Mouse (Mus musculus) kidney, embryonic 16.5 days (tissue): ENCODE results near the gene Ms4a6b. TPM values are rescaled to one million over a fixed set of nuclear protein-coding genes. Genes with fewer than 3 reads are reported as not detected.
"Not testable (repeated sequence)": the region's sequence is repeated elsewhere in the genome, so short reads cannot be mapped to it uniquely, and the experiment has no call there.

Source experiments
- ATAC-seq: fragments of 200-750 bp; cut with Nextera tagmentation; 2 replicates; pipeline ENCODE4 v1.8.0; 2017; ENCODE audit warnings: moderate TSS enrichment; ENCODE audit not compliant: low FRiP score, low TSS enrichment
- H3K27ac ChIP-seq: fragments of 300-500 bp; sonication (generic); 2 replicates; pipeline ENCODE4 v1.5.1; 2014; ENCODE audit warnings: low read length
- H3K27me3 ChIP-seq: fragments of 300-500 bp; sonication (generic); 2 replicates; pipeline ENCODE4 v1.6.1; 2014; ENCODE audit warnings: low read length, control low read depth, mixed read lengths; ENCODE audit not compliant: insufficient read depth
- H3K36me3 ChIP-seq: fragments of 300-500 bp; sonication (generic); 2 replicates; pipeline ENCODE4 v1.6.1; 2014; ENCODE audit warnings: low read length, control low read depth, mixed read lengths; ENCODE audit not compliant: insufficient read depth
- H3K4me1 ChIP-seq: fragments of 300-500 bp; sonication (generic); 2 replicates; pipeline ENCODE4 v1.6.1; 2014; ENCODE audit warnings: low read length, control low read depth, mixed read lengths; ENCODE audit not compliant: insufficient read depth
- H3K4me2 ChIP-seq: fragments of 300-500 bp; sonication (generic); replicated peaks from 2 replicates; pipeline ENCODE4 v1.6.1; 2014; ENCODE audit warnings: low read depth, low read length
- H3K4me3 ChIP-seq: fragments of 300-500 bp; sonication (generic); 2 replicates; pipeline ENCODE4 v1.5.1; 2014; ENCODE audit warnings: mild to moderate bottlenecking, low read length
- H3K9ac ChIP-seq: fragments of 300-500 bp; sonication (generic); replicated peaks from 2 replicates; pipeline ENCODE4 v1.6.1; 2014; ENCODE audit warnings: low read length
- H3K9me3 ChIP-seq: fragments of 300-500 bp; sonication (generic); 2 replicates; pipeline ENCODE4 v1.6.1; 2016; ENCODE audit warnings: low read length, control low read depth
- WGBS: fragments of 180-500 bp; shearing (Covaris S2); extraction: QIAGEN DNeasy Blood & Tissue Kit; methylation state at CpG from one replicate; pipeline ENCODE4 v1.1.7; 2014; 5-methylcytosine and 5-hydroxymethylcytosine counted together
- polyA plus RNA-seq: library from polyadenylated mRNA; unstranded; fragments of >200 nt; fragmentation: Nextera tagmentation; extraction: Ambion mirVana; gene quantifications from 2 replicates; pipeline ENCODE4 v1.2.1, GENCODE M21; 2015

Gene Ms4a6b
- polyA plus RNA-seq, 1 experiment from 2014 or later = 4.1 TPM

DNA sequence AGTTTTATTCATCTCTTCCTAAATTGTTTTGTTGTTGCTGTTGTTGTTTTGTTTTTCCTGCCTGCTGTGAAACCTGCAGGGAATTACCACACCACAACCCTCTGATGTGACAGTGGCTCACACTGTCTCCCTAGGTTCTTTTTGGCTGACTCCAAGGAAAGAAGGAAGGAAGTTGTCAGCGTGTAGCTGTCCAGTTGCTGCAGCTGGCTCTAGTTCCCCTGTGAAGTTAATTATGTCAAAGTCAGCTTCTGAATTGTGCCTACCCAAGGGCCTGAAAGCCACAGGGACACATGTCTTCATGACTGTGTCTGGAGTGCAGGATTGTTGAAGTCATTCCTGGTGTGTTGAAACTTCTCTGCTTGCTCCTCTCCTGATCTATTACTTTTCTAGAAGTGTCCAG, 1.1 kb downstream of the Ms4a6b start:
- ATAC-seq = not testable (repeated sequence)

DNA sequence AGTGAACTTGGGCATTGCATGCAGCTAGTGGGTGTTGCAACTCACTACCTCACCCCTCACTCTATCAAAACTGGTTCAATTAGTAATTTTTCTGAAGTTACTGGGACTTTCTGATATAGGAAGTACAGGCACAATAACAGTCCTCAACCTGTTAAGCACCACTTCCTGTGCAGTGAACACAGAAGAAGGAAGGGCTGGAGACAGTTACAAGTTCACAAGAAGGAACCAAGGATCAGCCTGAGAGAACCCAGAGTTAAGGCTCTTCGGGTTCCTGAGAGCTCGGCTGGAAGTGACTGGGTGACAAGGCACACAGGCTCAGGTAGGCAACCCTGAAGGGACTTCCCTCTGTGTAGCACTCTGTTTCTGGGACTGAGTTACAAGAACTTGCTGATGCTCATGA, 2.0 kb downstream of the Ms4a6b start:
- 88% methylated on average over 2 of the region's 2 CpGs for WGBS
- H3K27me3 ChIP-seq = not testable (repeated sequence)

More for the DNA sequence above, 1.1 kb downstream of the Ms4a6b start:
- not testable (repeated sequence) for H3K4me1 ChIP-seq, H3K9me3 ChIP-seq, H3K4me3 ChIP-seq, H3K27ac ChIP-seq, H3K36me3 ChIP-seq, H3K27me3 ChIP-seq, H3K4me2 ChIP-seq, H3K9ac ChIP-seq
- WGBS = 37% methylated on average over 1 of the region's 1 CpGs

DNA sequence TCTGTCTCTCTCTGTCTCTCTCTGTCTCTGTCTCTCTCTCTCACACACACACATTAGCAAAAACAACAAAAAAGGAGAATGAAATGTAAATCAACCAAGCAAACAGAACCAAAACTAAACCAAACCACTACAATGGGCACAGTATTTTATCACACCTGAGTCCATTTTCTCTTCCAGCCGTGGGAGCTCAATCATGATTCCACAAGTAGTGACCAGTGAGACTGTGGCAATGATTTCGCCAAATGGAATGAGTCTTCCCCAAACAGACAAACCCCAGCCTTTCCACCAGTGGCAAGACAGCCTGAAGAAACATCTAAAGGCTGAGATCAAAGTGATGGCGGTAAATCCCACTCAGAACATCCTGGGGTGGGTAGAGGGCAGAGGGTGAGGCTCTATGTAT, 3.8 kb downstream of the Ms4a6b start:
- Histone ChIP-seq H3K36me3 (no peaks in the 10 kb centered on the region), H3K4me2 (no peak overlapping the region), H3K4me1 (no peaks in the 10 kb centered on the region), H3K4me3 (no peak overlapping the region), H3K27me3 (no peaks in the 10 kb centered on the region), H3K9ac (no peak overlapping the region), H3K27ac (no peak overlapping the region), H3K9me3 (no peaks in the 10 kb centered on the region)
- whole genome bisulfite sequencing = 81% methylated on average over 3 of the region's 3 CpGs
- ATAC-seq = no peak

More for the DNA sequence above, 2.0 kb downstream of the Ms4a6b start:
- H3K9me3 ChIP-seq, H3K4me3 ChIP-seq, H3K9ac ChIP-seq, H3K4me1 ChIP-seq, ATAC-seq, H3K36me3 ChIP-seq, H3K27ac ChIP-seq, H3K4me2 ChIP-seq: not testable (repeated sequence)

DNA sequence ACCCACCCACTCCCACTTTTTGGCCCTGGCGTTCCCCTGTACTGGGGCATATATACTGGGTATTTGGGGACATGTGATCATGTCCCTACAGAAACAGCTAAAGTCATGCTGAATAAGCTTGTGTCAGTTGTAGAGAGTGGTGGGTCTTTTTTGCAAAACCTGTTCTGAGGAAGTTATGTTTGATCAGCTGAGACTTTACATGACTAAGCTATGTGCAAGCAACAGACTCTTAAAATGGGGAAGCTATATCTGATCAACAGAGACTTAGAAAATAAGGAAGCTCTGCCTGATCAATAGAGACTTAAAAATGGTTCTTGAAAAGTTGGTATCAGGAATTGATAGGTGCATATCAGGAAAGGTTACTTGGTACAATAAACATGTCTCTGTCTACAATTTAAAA, 17.1 kb downstream of the Ms4a6b start:
- no peak for ATAC-seq
- Histone ChIP-seq H3K9ac (no peak overlapping the region), H3K27ac (no peak overlapping the region), H3K27me3 (no peaks in the 10 kb centered on the region), H3K4me2 (no peak overlapping the region), H3K4me3 (no peak overlapping the region), H3K9me3 (no peaks in the 10 kb centered on the region), H3K36me3 (no peaks in the 10 kb centered on the region), H3K4me1 (no peaks in the 10 kb centered on the region)
- WGBS = 89% methylated on average over 1 of the region's 1 CpGs

DNA sequence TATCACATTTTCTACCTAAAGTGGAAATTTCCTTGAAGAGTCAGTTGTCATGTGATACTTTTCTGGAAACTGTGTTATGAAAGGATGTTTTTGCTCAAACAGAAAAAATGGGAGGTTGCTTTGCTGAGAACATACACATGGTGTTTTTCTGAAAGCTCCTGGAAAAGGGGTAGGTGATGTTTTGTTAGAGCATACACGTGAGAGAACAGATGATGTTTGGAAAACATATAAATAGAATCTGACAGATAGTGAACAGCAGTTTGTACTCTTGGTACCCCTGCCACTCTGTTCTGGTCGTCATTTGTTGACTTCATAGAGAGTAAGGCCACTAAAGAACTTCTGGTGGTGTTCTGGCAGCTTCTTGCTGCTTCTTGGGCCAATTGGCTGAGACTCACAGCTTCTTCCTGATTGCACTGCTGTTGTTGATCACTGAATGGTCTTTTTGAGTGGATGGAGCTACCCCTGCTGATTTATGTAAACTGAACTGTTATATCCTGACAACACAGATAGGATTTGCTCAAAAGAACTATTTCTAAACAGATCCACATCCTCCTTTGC, 17.7 kb downstream of the Ms4a6b start:
- no peak overlapping the region for H3K27ac ChIP-seq
- H3K9ac ChIP-seq = no peak overlapping the region
- H3K4me2 ChIP-seq = no peak overlapping the region
- no peak overlapping the region for H3K4me3 ChIP-seq
- no peaks in the 10 kb centered on the region for H3K27me3 ChIP-seq
- no peaks in the 10 kb centered on the region for H3K9me3 ChIP-seq
- H3K4me1 ChIP-seq = no peaks in the 10 kb centered on the region
- no peak for ATAC-seq
- 48% methylated on average over 2 of the region's 2 CpGs for WGBS
- H3K36me3 ChIP-seq = no peaks in the 10 kb centered on the region

DNA sequence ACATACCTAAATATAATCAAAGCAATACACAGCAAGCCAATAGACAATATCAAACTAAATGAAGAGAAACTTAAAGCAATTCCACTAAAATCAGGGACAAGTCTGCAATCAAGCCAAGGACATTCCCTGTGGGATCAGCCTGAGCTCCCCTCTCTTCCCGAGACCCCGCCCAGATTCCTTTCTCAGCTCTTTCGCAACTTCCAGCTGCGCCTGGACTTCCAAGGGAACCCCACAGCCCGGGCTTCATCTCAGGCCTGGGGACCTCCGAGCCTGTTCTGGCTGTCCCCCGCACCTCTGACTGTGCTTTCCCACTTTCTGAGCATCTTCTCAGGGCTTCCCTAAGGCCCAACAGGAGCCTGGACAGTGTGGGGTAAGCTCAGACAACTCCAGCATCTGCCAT, 20.3 kb downstream of the Ms4a6b start, which contains the start of gene Ms4a4d:
Gene Ms4a4d, plus strand, starts transcription at position 209 of the 400 bp plus-strand sequence.
- no peak within 1 kb of the TSS for H3K27ac ChIP-seq
- no peak within 1 kb of the TSS for H3K4me2 ChIP-seq
- no peaks in the 10 kb centered on the region for H3K27me3 ChIP-seq
- ATAC-seq = no peak
- no peak within 1 kb of the TSS for H3K9ac ChIP-seq
- H3K36me3 ChIP-seq = no peaks in the 10 kb centered on the region
- H3K4me3 ChIP-seq = no peak within 1 kb of the TSS
- WGBS = 12% methylated on average over 7 of the region's 7 CpGs
- no peaks in the 10 kb centered on the region for H3K4me1 ChIP-seq
- no peaks in the 10 kb centered on the region for H3K9me3 ChIP-seq

DNA sequence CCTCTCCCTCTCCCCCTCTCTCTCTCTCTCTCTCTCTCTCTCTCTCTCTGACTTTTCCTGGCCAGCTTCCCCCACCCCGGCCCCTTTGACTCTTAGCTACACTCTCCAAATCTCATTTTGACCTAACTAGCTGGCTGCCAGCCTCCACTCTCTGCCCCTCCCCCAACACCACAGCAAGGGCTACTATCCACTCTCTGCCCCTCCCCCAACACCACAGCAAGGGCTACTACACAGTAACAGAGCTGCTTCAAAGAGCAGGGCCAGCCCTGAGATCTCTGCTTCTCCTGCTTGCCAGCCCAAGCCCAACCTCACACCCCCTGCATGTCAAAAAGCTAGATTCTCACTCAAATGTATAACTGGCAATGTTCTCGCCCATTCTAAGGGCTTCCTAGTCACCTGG, 21.0 kb downstream of the Ms4a6b start:
- no peak overlapping the region for H3K27ac ChIP-seq
- ATAC-seq = 0 out of 2 replicates have a peak, but pooled peaks have one; percentile 19
- H3K4me1 ChIP-seq = no peaks in the 10 kb centered on the region
- H3K4me3 ChIP-seq = no peak overlapping the region
- no peaks in the 10 kb centered on the region for H3K36me3 ChIP-seq
- WGBS = 28% methylated on average over 2 of the region's 2 CpGs
- no peaks in the 10 kb centered on the region for H3K27me3 ChIP-seq
- H3K9ac ChIP-seq = no peak overlapping the region
- no peak overlapping the region for H3K4me2 ChIP-seq
- no peaks in the 10 kb centered on the region for H3K9me3 ChIP-seq

DNA sequence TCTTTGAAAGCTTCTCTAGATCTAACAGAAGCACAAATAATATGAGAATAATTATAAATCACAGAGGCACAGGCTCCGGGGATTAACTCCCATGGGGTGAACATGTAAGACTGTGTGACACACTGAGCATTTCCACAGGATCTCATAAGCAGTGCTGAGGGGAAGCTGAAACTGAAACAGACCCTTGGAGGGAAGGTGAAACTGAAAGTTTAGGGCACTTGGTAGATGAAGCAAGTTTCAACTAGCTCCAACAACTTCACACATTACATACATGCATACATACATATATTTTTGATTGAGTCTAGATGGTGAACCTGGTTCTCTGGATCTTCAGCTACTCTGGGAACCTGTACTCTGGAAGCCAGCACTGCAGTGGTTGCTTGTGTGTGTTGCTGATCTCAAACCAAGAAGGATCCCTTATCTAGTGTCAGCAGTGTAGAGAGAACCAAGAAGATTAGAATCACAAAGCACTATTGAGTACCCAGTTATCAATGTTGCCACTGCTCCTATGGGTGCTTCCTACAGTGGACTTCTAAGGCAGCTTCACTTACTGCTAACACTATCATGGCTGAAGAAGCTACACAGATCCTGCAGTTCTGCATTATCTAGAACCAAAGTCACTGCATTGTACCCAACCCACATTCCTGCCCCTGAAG, 24.0 kb downstream of the Ms4a6b start:
- not testable (repeated sequence) for H3K27ac ChIP-seq, H3K36me3 ChIP-seq, H3K9me3 ChIP-seq, H3K4me2 ChIP-seq, H3K27me3 ChIP-seq, H3K4me3 ChIP-seq, H3K4me1 ChIP-seq, ATAC-seq, H3K9ac ChIP-seq
- 76% methylated on average over 1 of the region's 1 CpGs for WGBS

DNA sequence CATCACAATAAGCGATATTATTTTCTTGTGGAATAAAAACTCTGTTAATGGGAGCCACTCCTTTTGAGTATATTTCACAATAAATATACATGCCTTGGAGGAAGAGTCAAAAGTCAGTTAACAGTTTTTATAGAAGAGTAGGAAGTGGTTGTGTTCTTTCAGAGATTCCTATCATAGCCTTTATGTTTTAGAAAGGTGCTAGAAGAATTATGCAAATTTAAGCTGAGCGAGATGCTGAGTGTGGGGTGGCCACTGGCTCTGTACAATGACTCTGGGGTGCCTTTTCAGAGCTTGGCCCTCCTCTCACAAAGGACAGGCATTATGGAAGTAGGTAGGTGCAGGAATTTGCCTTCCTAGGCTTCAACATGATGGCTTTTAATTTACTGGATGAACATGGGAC, 28.1 kb downstream of the Ms4a6b start:
- H3K36me3 ChIP-seq, H3K9me3 ChIP-seq, H3K27ac ChIP-seq, H3K9ac ChIP-seq, H3K4me2 ChIP-seq, H3K27me3 ChIP-seq, H3K4me3 ChIP-seq, H3K4me1 ChIP-seq, ATAC-seq: not testable (repeated sequence)
- 95% methylated on average over 2 of the region's 2 CpGs for WGBS

DNA sequence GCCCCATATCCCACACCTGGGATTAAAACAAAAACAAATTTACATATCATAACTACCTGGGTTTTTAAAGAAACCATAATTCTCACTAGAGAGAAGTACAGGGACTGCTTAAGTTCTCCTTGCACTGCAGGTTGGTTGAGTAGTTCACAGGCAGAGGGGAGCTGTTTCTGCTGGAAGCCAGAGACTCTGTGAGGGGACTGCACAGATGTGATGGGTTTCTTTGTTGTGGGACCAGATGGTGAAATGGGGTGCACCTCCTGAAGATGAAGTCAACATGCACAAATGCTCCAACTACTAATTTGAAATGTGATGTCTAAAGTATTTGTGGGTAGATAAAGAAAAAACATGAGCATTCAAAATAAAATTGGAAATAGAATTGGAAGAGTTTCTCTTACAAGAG, 31.6 kb downstream of the Ms4a6b start:
- no peak for ATAC-seq
- Histone ChIP-seq H3K9me3 (no peaks in the 10 kb centered on the region), H3K27ac (no peak overlapping the region), H3K4me3 (no peak overlapping the region), H3K4me1 (no peaks in the 10 kb centered on the region), H3K36me3 (no peaks in the 10 kb centered on the region), H3K9ac (no peak overlapping the region), H3K27me3 (no peaks in the 10 kb centered on the region), H3K4me2 (no peak overlapping the region)
